Mouse (Mus musculus) forebrain, embryonic 12.5 days (tissue): ENCODE results near the gene Mplkip. TPM values are rescaled to one million over a fixed set of nuclear protein-coding genes. Genes with fewer than 3 reads are reported as not detected.

ENCODE experiments used
- ATAC-seq: fragments of 200-750 bp; cut with Nextera tagmentation; 2 replicates; pipeline ENCODE4 v1.8.0; 2017; ENCODE audit warnings: moderate TSS enrichment; ENCODE audit not compliant: low FRiP score
- H3K27ac ChIP-seq: fragments of 300-500 bp; sonication (generic); 2 replicates; pipeline ENCODE4 v1.5.1; 2016; ENCODE audit warnings: mild to moderate bottlenecking
- H3K27me3 ChIP-seq: fragments of 300-500 bp; sonication (generic); 2 replicates; pipeline ENCODE4 v1.6.1; 2016; ENCODE audit warnings: mild to moderate bottlenecking
- H3K36me3 ChIP-seq: fragments of 300-500 bp; sonication (generic); replicated peaks from 2 replicates; pipeline ENCODE4 v1.6.1; 2016; ENCODE audit warnings: mild to moderate bottlenecking
- H3K4me1 ChIP-seq: fragments of 300-500 bp; sonication (generic); 2 replicates; pipeline ENCODE4 v1.6.1; 2016
- H3K4me2 ChIP-seq: fragments of 300-500 bp; sonication (generic); 2 replicates; pipeline ENCODE4 v1.6.1; 2016; ENCODE audit warnings: mild to moderate bottlenecking, moderate library complexity
- H3K4me3 ChIP-seq: fragments of 300-500 bp; sonication (generic); replicated peaks from 2 replicates; pipeline ENCODE4 v1.5.1; 2016; ENCODE audit warnings: mild to moderate bottlenecking
- H3K9ac ChIP-seq: fragments of 300-500 bp; sonication (generic); 2 replicates; pipeline ENCODE4 v1.6.1; 2016; ENCODE audit warnings: mild to moderate bottlenecking
- H3K9me3 ChIP-seq: fragments of 300-500 bp; sonication (generic); 2 replicates; pipeline ENCODE4 v1.6.1; 2016
- WGBS: fragments of 180-500 bp; shearing (Covaris S2); methylation state at CpG from one replicate; pipeline ENCODE4 v1.1.7; 2016; 5-methylcytosine and 5-hydroxymethylcytosine counted together
- polyA plus RNA-seq: library from polyadenylated mRNA; unstranded; fragments of >200 nt; fragmentation: Nextera tagmentation; extraction: Ambion mirVana; gene quantifications from 2 replicates; pipeline ENCODE4 v1.2.1, GENCODE M21; 2016

The Mplkip gene
- 48.2 and 56.7 TPM in 2 replicates for polyA plus RNA-seq

DNA sequence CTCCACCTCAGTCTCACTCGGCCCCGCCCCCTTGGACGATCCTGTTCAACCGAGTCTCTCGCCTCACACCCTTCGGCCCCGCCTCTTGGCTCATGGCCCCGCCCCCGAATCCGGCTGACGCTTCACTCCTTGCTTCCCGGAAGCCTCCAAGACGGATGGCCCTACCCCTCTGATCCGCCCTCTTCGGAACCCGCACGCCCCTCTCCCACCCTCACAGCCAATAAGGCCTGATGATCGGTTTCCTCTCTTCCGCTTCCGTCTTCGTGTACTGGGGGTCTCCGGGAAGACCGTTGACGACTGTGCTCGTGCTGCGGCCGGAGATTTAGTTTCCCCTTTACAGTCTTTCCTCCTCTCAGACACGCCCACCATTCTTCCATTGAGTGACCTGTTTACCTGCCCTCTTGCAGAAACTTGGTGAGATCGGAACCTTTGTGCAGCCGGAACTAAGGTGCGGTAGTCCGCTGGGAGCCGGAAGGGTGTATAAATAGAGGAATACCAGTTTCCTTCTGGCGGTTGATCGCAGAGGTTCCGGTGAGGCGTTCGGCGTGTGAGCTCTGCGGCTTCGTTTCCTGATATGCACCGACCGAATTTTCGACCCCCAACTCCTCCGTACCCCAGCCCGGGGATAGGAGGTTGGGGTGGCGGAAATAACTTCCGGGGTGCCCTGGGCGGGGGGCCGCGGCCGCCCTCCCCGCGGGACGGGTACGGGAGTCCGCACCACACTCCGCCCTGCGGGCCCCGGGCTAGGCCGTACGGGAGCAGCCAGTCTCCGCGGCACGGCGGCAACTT is at the start of gene Mplkip, which contains the start of gene Sugct:
Gene Mplkip (plus strand): TSS at position 282 of the 789 bp plus-strand sequence.
Gene Sugct (minus strand): TSS at position 643 of the 789 bp plus-strand sequence.
- peak within 1 kb of the TSS; percentile 83 for H3K9ac ChIP-seq
- peak within 1 kb of the TSS; percentile 91 for H3K27ac ChIP-seq
- under 1% methylated on average over 65 of the region's 66 CpGs for WGBS
- peaks cover 4% of the 10 kb centered on the region for H3K4me1 ChIP-seq
- no peaks in the 10 kb centered on the region for H3K9me3 ChIP-seq
- H3K4me2 ChIP-seq = peak within 1 kb of the TSS; percentile 73
- no peaks in the 10 kb centered on the region for H3K36me3 ChIP-seq
- no peaks in the 10 kb centered on the region for H3K27me3 ChIP-seq
- H3K4me3 ChIP-seq = peak within 1 kb of the TSS; percentile 85
- peak; percentile 99 for ATAC-seq

- H3K27me3 ChIP-seq = no peaks in the 10 kb centered on the region
- H3K27ac ChIP-seq = no peak overlapping the region
- no peak overlapping the region for H3K4me2 ChIP-seq
- no peaks in the 10 kb centered on the region for H3K4me1 ChIP-seq
- H3K36me3 ChIP-seq = no peaks in the 10 kb centered on the region
- 89% methylated on average over 1 of the region's 1 CpGs for WGBS
- H3K4me3 ChIP-seq = no peak overlapping the region
- H3K9me3 ChIP-seq = no peaks in the 10 kb centered on the region
- no peak overlapping the region for H3K9ac ChIP-seq
- no peak for ATAC-seq
These were observed 27.6 kb upstream of the Mplkip start for GRCm38 (mm10) chr13:17667380-17667779.

GRCm38 (mm10) chr13:17671122-17671521 is 23.9 kb upstream of the Mplkip start:
- Histone ChIP-seq H3K9me3 (no peaks in the 10 kb centered on the region), H3K9ac (no peak overlapping the region), H3K4me3 (no peak overlapping the region), H3K4me1 (no peaks in the 10 kb centered on the region), H3K4me2 (no peak overlapping the region), H3K27me3 (no peaks in the 10 kb centered on the region), H3K27ac (no peak overlapping the region), H3K36me3 (no peaks in the 10 kb centered on the region)
- WGBS = 74% methylated on average over 1 of the region's 1 CpGs
- ATAC-seq = no peak

DNA sequence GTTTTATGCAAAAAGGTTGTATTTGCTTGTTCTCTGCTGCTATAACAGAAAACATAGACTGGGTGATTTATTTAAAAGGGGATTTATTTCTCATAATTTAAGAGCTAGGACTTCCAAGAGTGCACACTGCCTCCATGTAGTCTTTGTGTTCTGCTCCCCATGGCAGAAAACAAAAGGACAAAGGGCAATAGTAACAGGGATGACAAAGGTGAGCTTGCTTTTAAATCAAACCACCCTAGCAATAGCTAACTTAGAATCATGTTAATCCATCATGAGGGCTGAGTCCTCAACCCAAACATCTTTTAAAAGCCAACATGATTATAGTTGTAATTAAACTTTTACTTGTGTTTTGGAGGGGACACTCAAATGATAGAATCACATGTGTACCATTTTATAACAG is 5.5 kb upstream of the Mplkip start:
- Histone ChIP-seq H3K9ac (no peak overlapping the region), H3K4me3 (no peak overlapping the region), H3K9me3 (no peaks in the 10 kb centered on the region), H3K4me1 (no peaks in the 10 kb centered on the region), H3K27me3 (no peaks in the 10 kb centered on the region), H3K36me3 (no peaks in the 10 kb centered on the region), H3K27ac (no peak overlapping the region), H3K4me2 (no peak overlapping the region)
- ATAC-seq = no peak

DNA sequence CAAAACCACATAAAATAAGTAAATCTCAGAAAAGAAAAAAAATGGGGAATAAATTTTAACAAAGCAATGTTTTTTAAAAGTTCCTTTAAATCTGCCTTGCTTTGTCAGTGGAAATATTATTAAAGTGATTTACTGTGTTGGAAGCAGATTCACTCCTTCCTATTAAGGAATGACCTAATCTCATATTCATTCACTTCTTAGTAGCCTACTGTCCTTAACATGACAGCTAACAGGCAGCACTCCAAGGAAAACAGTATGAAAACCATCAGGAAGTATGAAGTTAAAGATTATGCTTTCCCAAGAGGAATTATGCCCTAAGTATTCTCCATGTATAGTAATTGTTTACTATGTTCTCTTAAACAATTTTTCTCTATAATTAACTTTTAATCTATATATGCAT is 4.3 kb upstream of the Mplkip start:
- ATAC-seq = no peak
- no peak overlapping the region for H3K4me2 ChIP-seq
- no peak overlapping the region for H3K27ac ChIP-seq
- H3K36me3 ChIP-seq = no peaks in the 10 kb centered on the region
- H3K4me1 ChIP-seq = no peaks in the 10 kb centered on the region
- no peak overlapping the region for H3K4me3 ChIP-seq
- H3K27me3 ChIP-seq = no peaks in the 10 kb centered on the region
- no peaks in the 10 kb centered on the region for H3K9me3 ChIP-seq
- no peak overlapping the region for H3K9ac ChIP-seq

DNA sequence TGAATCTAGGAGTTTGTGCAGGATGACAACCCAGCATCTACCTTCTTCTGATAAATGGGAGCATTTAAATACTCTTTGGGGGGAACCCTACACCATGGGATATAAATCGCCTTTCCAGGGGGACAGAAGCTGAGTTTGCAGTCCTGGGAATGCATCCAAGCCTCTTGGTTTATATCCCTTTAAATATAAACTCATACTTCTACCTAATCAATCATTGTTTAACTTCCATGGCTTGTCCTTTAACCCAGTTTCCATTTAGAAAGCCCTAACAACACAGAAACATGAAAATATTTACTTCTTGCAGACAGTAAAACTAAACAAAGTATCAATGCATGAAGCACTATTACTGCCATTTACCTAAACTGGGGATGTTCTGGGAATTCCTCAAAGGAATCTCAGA is 3.6 kb upstream of the Mplkip start:
- no peaks in the 10 kb centered on the region for H3K36me3 ChIP-seq
- no peak overlapping the region for H3K27ac ChIP-seq
- H3K4me3 ChIP-seq = no peak overlapping the region
- no peak overlapping the region for H3K9ac ChIP-seq
- 79% methylated on average over 1 of the region's 1 CpGs for WGBS
- no peak for ATAC-seq
- H3K4me1 ChIP-seq = peaks cover 4% of the 10 kb centered on the region
- H3K9me3 ChIP-seq = no peaks in the 10 kb centered on the region
- no peak overlapping the region for H3K4me2 ChIP-seq
- H3K27me3 ChIP-seq = no peaks in the 10 kb centered on the region

DNA sequence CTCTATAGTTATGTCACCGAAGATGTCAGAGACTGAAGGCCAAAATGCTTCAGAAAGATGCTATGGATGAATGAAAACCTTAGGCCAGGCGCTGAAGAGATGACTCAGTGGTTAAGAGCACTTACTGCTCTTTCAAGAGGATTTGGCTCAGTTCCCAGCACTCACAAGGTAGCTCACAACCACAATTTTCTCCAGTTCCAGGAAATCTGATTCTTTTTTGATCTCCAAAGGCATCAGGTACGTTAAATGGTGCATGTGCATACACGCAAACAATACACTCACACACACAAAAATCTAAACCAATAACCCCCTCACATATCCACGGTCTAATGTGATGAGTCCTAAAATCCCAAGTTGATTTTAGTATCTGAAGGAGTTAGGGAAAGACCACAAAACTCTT is 1.2 kb upstream of the Mplkip start:
- WGBS = 71% methylated on average over 5 of the region's 5 CpGs
- ATAC-seq = no peak
- Histone ChIP-seq H3K4me2 (peak overlapping the region; percentile 56; the same call in 1 of the 2 replicates), H3K9ac (no peak overlapping the region), H3K27me3 (no peaks in the 10 kb centered on the region), H3K4me1 (peaks cover 4% of the 10 kb centered on the region), H3K9me3 (no peaks in the 10 kb centered on the region), H3K27ac (no peak overlapping the region), H3K36me3 (no peaks in the 10 kb centered on the region), H3K4me3 (peak overlapping the region; percentile 85)

GRCm38 (mm10) chr13:17694414-17694813 is 578 bp upstream of the Mplkip start:
- 0% methylated on average over 21 of the region's 25 CpGs for WGBS
- Histone ChIP-seq H3K9ac (peak overlapping the region; percentile 66), H3K4me2 (peak overlapping the region; percentile 56), H3K4me3 (peak overlapping the region; percentile 85), H3K9me3 (no peaks in the 10 kb centered on the region), H3K27ac (0 out of 2 replicates have a peak overlapping the region, but pooled peaks have one; percentile 59), H3K27me3 (no peaks in the 10 kb centered on the region), H3K4me1 (peaks cover 4% of the 10 kb centered on the region), H3K36me3 (no peaks in the 10 kb centered on the region)
- peak; percentile 87 for ATAC-seq

GRCm38 (mm10) chr13:17695898-17696580 is 1.0 kb downstream of the Mplkip start:
- ATAC-seq = no peak
- peak overlapping the region; percentile 85 for H3K4me3 ChIP-seq
- no peaks in the 10 kb centered on the region for H3K9me3 ChIP-seq
- H3K9ac ChIP-seq = peak overlapping the region; percentile 83
- H3K27me3 ChIP-seq = no peaks in the 10 kb centered on the region
- H3K4me1 ChIP-seq = peaks cover 4% of the 10 kb centered on the region
- peak overlapping the region; percentile 91; the same call in 1 of the 2 replicates for H3K27ac ChIP-seq
- WGBS = 16% methylated on average over 7 of the region's 7 CpGs
- no peaks in the 10 kb centered on the region for H3K36me3 ChIP-seq
- H3K4me2 ChIP-seq = peak overlapping the region; percentile 73

- H3K4me3 ChIP-seq = no peak overlapping the region
- no peaks in the 10 kb centered on the region for H3K9me3 ChIP-seq
- ATAC-seq = no peak
- WGBS = 88% methylated on average over 3 of the region's 3 CpGs
- no peak overlapping the region for H3K4me2 ChIP-seq
- no peaks in the 10 kb centered on the region for H3K27me3 ChIP-seq
- H3K36me3 ChIP-seq = 0 out of 2 replicates have a peak, but pooled peaks cover 3% of the 10 kb centered on the region
- H3K27ac ChIP-seq = no peak overlapping the region
- no peak overlapping the region for H3K9ac ChIP-seq
- H3K4me1 ChIP-seq = peaks cover 4% of the 10 kb centered on the region
These were observed 5.2 kb downstream of the Mplkip start for GRCm38 (mm10) chr13:17700090-17700715.

- Histone ChIP-seq H3K4me1 (no peaks in the 10 kb centered on the region), H3K36me3 (0 out of 2 replicates have a peak, but pooled peaks cover 3% of the 10 kb centered on the region), H3K27ac (no peak overlapping the region), H3K4me2 (no peak overlapping the region), H3K9me3 (no peaks in the 10 kb centered on the region), H3K9ac (no peak overlapping the region), H3K27me3 (no peaks in the 10 kb centered on the region), H3K4me3 (no peak overlapping the region)
- ATAC-seq = no peak
These were observed 6.3 kb downstream of the Mplkip start for GRCm38 (mm10) chr13:17701322-17701721.

DNA sequence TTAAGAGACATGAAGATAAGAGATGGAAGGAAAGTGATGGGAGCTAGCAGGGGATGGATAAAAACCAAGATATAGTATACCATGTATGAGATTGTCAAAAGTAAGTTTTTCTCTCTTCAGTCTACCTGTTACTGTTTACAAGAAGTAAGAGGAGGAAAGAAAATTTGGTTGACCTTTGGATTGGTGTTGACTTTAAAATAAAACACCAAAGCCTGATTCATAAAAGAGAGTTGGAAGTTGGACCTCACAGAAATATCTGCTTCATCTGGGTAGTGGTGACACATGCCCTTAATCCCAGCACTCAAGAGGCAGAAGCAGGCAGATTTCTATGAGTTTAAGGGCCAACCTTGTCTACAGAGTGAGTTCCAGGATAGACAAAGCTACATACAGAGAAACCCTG is 7.3 kb downstream of the Mplkip start:
- ATAC-seq = no peak
- Histone ChIP-seq H3K9me3 (no peaks in the 10 kb centered on the region), H3K36me3 (0 out of 2 replicates have a peak, but pooled peaks cover 3% of the 10 kb centered on the region), H3K27me3 (no peaks in the 10 kb centered on the region), H3K4me2 (no peak overlapping the region), H3K4me1 (no peaks in the 10 kb centered on the region), H3K27ac (no peak overlapping the region), H3K9ac (no peak overlapping the region), H3K4me3 (no peak overlapping the region)
